Mouse (Mus musculus) CH12.LX (cell line): ENCODE data around the gene Gm1113. TPM values are rescaled to one million over a fixed set of nuclear protein-coding genes. Genes with fewer than 3 reads are reported as not detected.
A peak's percentile ranks its signal among the peaks of the same experiment; 100 is the strongest.

Source experiments
- DNase-seq: peaks from one replicate; pipeline ENCODE4 v3.0.0-alpha.2; 2013; ENCODE audit errors: extremely low read depth
- H3K27ac ChIP-seq: 2 replicates; pipeline ENCODE4 v1.5.1; 2012; ENCODE audit warnings: low read depth, mild to moderate bottlenecking, control low read depth, moderate library complexity; ENCODE audit not compliant: insufficient read depth
- H3K27me3 ChIP-seq: replicated peaks from 2 replicates; pipeline ENCODE3; 2012; ENCODE audit warnings: inconsistent platforms
- H3K36me3 ChIP-seq, 2 experiments: replicated peaks in 1 of 2; 2 replicates each; pipeline versions ENCODE3 to v1.6.1; 2012; ENCODE audit warnings: inconsistent platforms in 1 of 2, low read length in 1 of 2, mild to moderate bottlenecking in 1 of 2, mixed read lengths in 1 of 2, moderate library complexity in 1 of 2; ENCODE audit not compliant: control insufficient read depth in 1 of 2, insufficient read depth in 1 of 2
- H3K4me1 ChIP-seq, 2 experiments: 2 replicates each; pipeline ENCODE4 v1.6.1; 2012; ENCODE audit warnings: inconsistent platforms in 1 of 2, moderate library complexity in 1 of 2; ENCODE audit not compliant: insufficient read depth in 2 of 2, control insufficient read depth in 1 of 2
- H3K4me2 ChIP-seq: 2 replicates; pipeline ENCODE4 v1.6.1; 2012; ENCODE audit warnings: low read depth, mild to moderate bottlenecking, control low read depth; ENCODE audit not compliant: poor library complexity, insufficient read depth, severe bottlenecking
- H3K4me3 ChIP-seq, 3 experiments: fragments of 150-350 bp in 1 of 3; sonication (generic) in 1 of 3; replicated peaks in 1 of 3; 2 replicates each; pipeline versions ENCODE3 to v1.5.1; 2011 to 2012; ENCODE audit warnings: low read depth in 2 of 3, low read length in 2 of 3, mild to moderate bottlenecking in 2 of 3, moderate library complexity in 2 of 3, control low read depth in 1 of 3, improper control_type of control experiment in 1 of 3, inconsistent platforms in 1 of 3, mixed read lengths in 1 of 3; ENCODE audit not compliant: poor library complexity in 1 of 3
- H3K79me2 ChIP-seq: replicated peaks from 2 replicates; pipeline ENCODE4 v1.6.1; 2012; ENCODE audit warnings: mild to moderate bottlenecking, moderate library complexity; ENCODE audit not compliant: control insufficient read depth, poor library complexity, insufficient read depth, severe bottlenecking; ENCODE audit errors: extremely low read depth
- H3K9ac ChIP-seq: 2 replicates; pipeline ENCODE4 v1.6.1; 2012; ENCODE audit warnings: low read depth, mild to moderate bottlenecking, control low read depth, moderate library complexity; ENCODE audit not compliant: insufficient read depth
- H3K9me3 ChIP-seq: replicated peaks from 2 replicates; pipeline ENCODE3; 2012; ENCODE audit warnings: low read length, inconsistent platforms, mixed read lengths
- CTCF ChIP-seq, 2 experiments: IDR thresholded peaks in 1 of 2; conservative IDR thresholded peaks in 1 of 2; 2 replicates each; pipeline ENCODE4 v1.5.1; 2011 to 2012; ENCODE audit warnings: low read depth in 2 of 2, low read length in 2 of 2, improper control_type of control experiment in 1 of 2, inconsistent platforms in 1 of 2, mild to moderate bottlenecking in 1 of 2, moderate library complexity in 1 of 2
- E2F4 ChIP-seq: IDR thresholded peaks from 2 replicates; pipeline ENCODE4 v1.6.1; 2011; ENCODE audit warnings: low read depth, low read length, improper control_type of control experiment; ENCODE audit not compliant: insufficient replicate concordance
- ELF1 ChIP-seq: IDR thresholded peaks from 2 replicates; pipeline ENCODE4 v1.6.1; 2014; ENCODE audit warnings: low read depth, mild to moderate bottlenecking, inconsistent platforms, low read length, improper control_type of control experiment
- ETS1 ChIP-seq: conservative IDR thresholded peaks from 2 replicates; pipeline ENCODE4 v1.6.1; 2012; ENCODE audit warnings: low read depth, mild to moderate bottlenecking, inconsistent platforms, low read length, improper control_type of control experiment, moderate library complexity
- JUN ChIP-seq: IDR thresholded peaks from 2 replicates; pipeline ENCODE4 v1.6.1; 2011; ENCODE audit warnings: low read depth, mild to moderate bottlenecking, low read length, improper control_type of control experiment, moderate library complexity; ENCODE audit not compliant: insufficient read depth
- MAX ChIP-seq: IDR thresholded peaks from 2 replicates; pipeline ENCODE4 v1.6.1; 2011; ENCODE audit warnings: low read length, improper control_type of control experiment
- MEF2A ChIP-seq: IDR thresholded peaks from 2 replicates; pipeline ENCODE4 v1.6.1; 2014; ENCODE audit warnings: low read depth, mild to moderate bottlenecking, inconsistent platforms, low read length, improper control_type of control experiment, borderline replicate concordance
- RAD21 ChIP-seq: IDR thresholded peaks from 2 replicates; pipeline ENCODE4 v1.6.1; 2011; ENCODE audit warnings: low read depth, mild to moderate bottlenecking, low read length, improper control_type of control experiment, moderate library complexity
- SMC3 ChIP-seq: IDR thresholded peaks from 2 replicates; pipeline ENCODE4 v1.6.1; 2011; ENCODE audit warnings: low read depth, low read length, improper control_type of control experiment
- TBP ChIP-seq: conservative IDR thresholded peaks from 2 replicates; pipeline ENCODE4 v1.6.1; 2011; ENCODE audit warnings: low read depth, low read length, improper control_type of control experiment
- UBTF ChIP-seq: IDR thresholded peaks from 2 replicates; pipeline ENCODE4 v1.6.1; 2012; ENCODE audit warnings: low read depth, mild to moderate bottlenecking, inconsistent platforms, low read length, improper control_type of control experiment, moderate library complexity
- USF2 ChIP-seq: conservative IDR thresholded peaks from 2 replicates; pipeline ENCODE4 v1.6.1; 2011; ENCODE audit warnings: low read depth, low read length, improper control_type of control experiment
- ZMIZ1 ChIP-seq: IDR thresholded peaks from 2 replicates; pipeline ENCODE4 v1.6.1; 2012; ENCODE audit warnings: low read depth, mild to moderate bottlenecking, inconsistent platforms, low read length, improper control_type of control experiment
- dilution Hi-C: fragments of 300-500 bp; cut with MboI; formaldehyde crosslinking; loops from 2 replicates; pipeline ENCODE4 v1.14.3; 2020; ENCODE audit warnings: low sequenced_read_pairs; ENCODE audit not compliant: extremely low pct_unique_long_range_greater_than_20kb, extremely low pct_ligation_motif_present
- in situ Hi-C: fragments of 300-500 bp; cut with MboI; formaldehyde crosslinking; loops from 3 replicates; pipeline ENCODE4 v1.14.3; 2019; ENCODE audit warnings: low sequenced_read_pairs, low pct_ligation_motif_present, low pct_unique_long_range_greater_than_20kb, mixed read lengths
- polyA plus RNA-seq: library from polyadenylated mRNA; unstranded; fragments of >175 nt; gene quantifications from 2 replicates; pipeline ENCODE4 v1.2.1, GENCODE M21; 2012; ENCODE audit warnings: low read depth; ENCODE audit not compliant: insufficient read length
- total RNA-seq, 2 experiments: library from RNA; depleted of rRNA; stranded (reverse); fragments of 300-350 nt in 1 of 2; fragments of >200 nt in 1 of 2; gene quantifications; 2 replicates each; pipeline ENCODE4 v1.2.3; 2012 to 2014

The Gm1113 gene
- total and polyA plus RNA-seq, 3 experiments = not detected

GRCm38 (mm10) chr9:35545704-35546103 lies 27.6 kb upstream of the Gm1113 start:
- H3K9me3 ChIP-seq = no peaks in the 10 kb centered on the region
- H3K27ac ChIP-seq = no peak overlapping the region
- TF ChIP-seq ZMIZ1 (no peak), SMC3 (peak; percentile 4; the same call in 1 of the 2 replicates), RAD21 (peak; percentile 3), TBP (no peak), CTCF (conservative IDR thresholded peaks at IDR 0.05 in 1 of 2, IDR thresholded peaks at IDR 0.05 in 1 of 2; ENCODE audit: low read depth in 2 of 2, low read length in 2 of 2) (peak in 1 of 2 experiments; percentile 59; a peak in 2 of 4 replicates)
- peaks cover 2% of the 10 kb centered on the region for H3K27me3 ChIP-seq
- peak overlapping the region; percentile 8; the same call in 1 of the 2 replicates for H3K4me2 ChIP-seq
- no peak for DNase-seq
- H3K79me2 ChIP-seq = no peaks in the 10 kb centered on the region
- dilution Hi-C loops = loop anchor here (25.0 kb wide), 1 partner anchor 258 kb away; no protein-coding TSS in a partner anchor
- H3K9ac ChIP-seq = 0 out of 2 replicates have a peak overlapping the region, but pooled peaks have one; percentile 11
- peaks cover 15 to 30% of the 10 kb centered on the region in 2 experiments for H3K4me1 ChIP-seq
- H3K4me3 ChIP-seq = no peak overlapping the region
- in situ Hi-C loops = loop anchor here (10.0 to 25.0 kb wide), 2 partner anchors 341 to 508 kb away; partner anchors contain the start of genes Srpr and Tirap
- H3K36me3 ChIP-seq = no peaks in the 10 kb centered on the region

- Histone ChIP-seq H3K4me1 (peaks cover 15 to 30% of the 10 kb centered on the region in 2 experiments), H3K27ac (no peak overlapping the region), H3K4me3 (no peak overlapping the region), H3K36me3 (no peaks in the 10 kb centered on the region), H3K79me2 (no peaks in the 10 kb centered on the region), H3K9ac (no peak overlapping the region), H3K4me2 (no peak overlapping the region)
- dilution Hi-C loops = loop anchor here (25.0 kb wide), 1 partner anchor 257 kb away; no protein-coding TSS in a partner anchor
- TF ChIP-seq ZMIZ1 = no peak
- no peak for TF ChIP-seq UBTF
- TF ChIP-seq JUN = no peak
- no peak for TF ChIP-seq E2F4
- TF ChIP-seq ELF1 = no peak
- no peak for TF ChIP-seq ETS1
- no peak for TF ChIP-seq USF2
- TF ChIP-seq MAX = no peak
- TF ChIP-seq MEF2A = no peak
- TF ChIP-seq, all 38 proteins: peak for 0
- DNase-seq = no peak
- H3K9me3 ChIP-seq = no peaks in the 10 kb centered on the region
- in situ Hi-C loops = loop anchor here (10.0 to 25.0 kb wide), 2 partner anchors 340 to 507 kb away; partner anchors contain the start of genes Srpr and Tirap
- peaks cover 2% of the 10 kb centered on the region for H3K27me3 ChIP-seq
Measured at GRCm38 (mm10) chr9:35544666-35545065, 26.6 kb upstream of the Gm1113 start.
